Mouse (Mus musculus) spleen, adult 18-20 months (tissue): ENCODE results near the gene Olfr1370.
"Not testable (repeated sequence)": the region's sequence is repeated elsewhere in the genome, so short reads cannot be mapped to it uniquely, and the experiment has no call there.

Experiments
- DNase-seq, 2 experiments: peaks; one replicate each; pipeline ENCODE4 v3.0.0; 2022; ENCODE audit warnings: mixed read lengths in 2 of 2

Gene Olfr1370

DNA sequence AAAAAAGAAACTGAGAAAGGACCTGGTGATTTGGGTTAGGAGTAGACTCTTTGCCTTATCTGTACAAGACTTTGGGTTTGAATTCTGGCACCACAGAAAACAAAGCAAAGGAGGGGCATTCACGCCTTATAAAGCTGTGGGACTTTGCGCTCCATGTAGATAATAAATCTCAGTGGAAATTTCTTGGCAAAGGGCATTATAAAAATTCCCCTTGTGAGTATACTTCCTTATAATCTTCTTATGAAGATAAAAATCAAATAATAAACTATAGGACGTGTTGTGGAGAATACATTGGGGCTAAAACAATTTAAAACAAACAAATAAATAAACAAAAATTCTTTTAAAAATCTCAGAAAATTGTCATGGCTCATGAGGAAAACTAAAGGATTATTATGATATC, at the start of gene Olfr1370:
Olfr1370 (minus strand) TSS at position 101 of the 400 bp plus-strand sequence.
- no peak for DNase-seq

- DNase-seq = no peak
Measured at GRCm38 (mm10) chr13:21114121-21114520, 39.4 kb upstream of the Olfr1370 start.

- not testable (repeated sequence) for DNase-seq
Measured at GRCm38 (mm10) chr13:21111183-21111582, 36.4 kb upstream of the Olfr1370 start, which contains the start of gene Olfr1369-ps1. Gene Olfr1369-ps1 (plus strand): TSS chr13:21111483.

- no peak for DNase-seq
Measured at GRCm38 (mm10) chr13:21110441-21110840, 35.7 kb upstream of the Olfr1370 start.

DNA sequence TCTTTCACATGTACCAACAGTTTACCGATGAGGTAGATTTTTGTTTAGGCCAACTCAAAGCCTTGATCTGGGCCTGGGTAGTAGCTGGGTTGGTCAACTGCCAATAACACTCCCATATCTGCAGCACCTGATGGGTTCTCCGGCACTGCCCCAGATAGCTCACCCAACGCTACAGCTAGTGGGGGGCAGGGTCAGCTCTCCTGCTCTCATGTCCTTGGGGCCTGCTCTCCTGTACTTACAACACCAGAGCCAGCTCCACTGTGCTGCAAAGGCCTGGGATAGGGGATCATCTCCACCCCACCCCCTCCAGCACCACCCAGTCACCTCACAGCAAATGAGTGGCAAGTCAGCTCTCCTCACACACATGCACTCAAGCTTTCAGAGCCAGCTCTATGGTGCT, 35.0 kb upstream of the Olfr1370 start:
- DNase-seq = no peak

DNA sequence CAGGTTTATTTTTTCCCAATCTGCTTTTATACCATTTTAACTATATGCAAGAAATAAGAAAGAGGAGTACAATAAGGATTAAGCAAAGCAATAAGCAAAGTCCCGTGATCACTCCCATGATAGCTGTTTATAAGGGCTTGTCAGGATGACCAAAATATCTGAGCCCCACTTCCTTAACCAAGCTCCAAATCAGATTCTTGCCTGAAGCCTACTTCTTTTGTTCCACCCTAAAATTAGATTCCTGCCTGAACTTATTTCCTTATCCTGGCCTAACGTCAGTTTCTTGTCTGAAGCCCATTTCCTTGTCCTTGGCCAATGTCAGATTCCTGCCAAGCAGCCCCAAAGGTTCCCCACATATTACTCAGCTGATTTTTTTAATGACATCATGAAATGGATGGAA, 7.9 kb upstream of the Olfr1370 start:
- no peak for DNase-seq

DNA sequence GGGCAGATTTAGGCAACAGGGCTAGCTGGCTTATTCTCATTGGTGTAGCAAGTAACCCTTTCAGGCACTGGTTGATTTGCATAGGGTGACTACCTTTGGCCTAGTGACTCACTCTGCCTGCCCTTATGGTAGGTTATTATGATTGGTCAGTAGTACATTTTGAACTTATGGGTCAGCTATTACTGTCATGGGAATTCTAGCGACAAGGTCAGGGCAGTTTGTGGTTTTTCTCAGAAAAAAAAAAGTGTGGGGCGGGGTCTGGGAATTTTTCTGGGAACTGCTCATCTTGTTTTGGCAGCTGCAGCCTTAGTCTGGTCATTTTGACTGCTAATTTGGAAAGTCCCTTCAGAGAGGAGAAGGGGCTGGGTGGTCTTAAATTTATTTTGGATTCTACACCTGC, 8.7 kb downstream of the Olfr1370 start:
- no peak for DNase-seq

GRCm38 (mm10) chr13:21050118-21050517, 24.6 kb downstream of the Olfr1370 start:
- no peak for DNase-seq

DNA sequence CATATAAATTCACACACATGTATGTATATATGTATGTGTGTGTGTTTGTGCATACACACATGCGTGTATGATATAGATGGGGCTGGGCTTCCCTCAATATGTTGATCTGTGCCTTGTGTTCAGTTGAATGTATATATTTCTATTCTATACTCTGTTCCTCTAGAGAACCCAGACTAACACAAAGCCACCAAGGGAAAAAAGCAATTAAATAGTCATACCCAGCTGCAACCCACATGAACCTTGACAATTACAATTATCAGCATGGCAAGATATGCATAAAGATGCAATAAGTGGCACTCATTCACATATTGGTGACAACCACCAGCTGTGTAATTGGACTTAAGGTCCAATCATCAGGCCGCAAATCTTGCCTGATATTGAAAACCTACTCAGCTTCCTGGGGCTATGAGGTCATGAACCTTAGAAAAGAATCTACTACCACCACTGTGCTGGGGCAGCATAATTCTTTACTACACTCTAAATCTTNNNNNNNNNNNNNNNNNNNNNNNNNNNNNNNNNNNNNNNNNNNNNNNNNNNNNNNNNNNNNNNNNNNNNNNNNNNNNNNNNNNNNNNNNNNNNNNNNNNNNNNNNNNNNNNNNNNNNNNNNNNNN, 34.1 kb downstream of the Olfr1370 start:
- DNase-seq = no peak

- DNase-seq = no peak
Measured at GRCm38 (mm10) chr13:21035981-21036380, 38.8 kb downstream of the Olfr1370 start.

- DNase-seq = no peak
Measured at GRCm38 (mm10) chr13:21035011-21035410, 39.7 kb downstream of the Olfr1370 start.

GRCm38 (mm10) chr13:21033176-21033575, 41.6 kb downstream of the Olfr1370 start:
- DNase-seq = no peak

DNA sequence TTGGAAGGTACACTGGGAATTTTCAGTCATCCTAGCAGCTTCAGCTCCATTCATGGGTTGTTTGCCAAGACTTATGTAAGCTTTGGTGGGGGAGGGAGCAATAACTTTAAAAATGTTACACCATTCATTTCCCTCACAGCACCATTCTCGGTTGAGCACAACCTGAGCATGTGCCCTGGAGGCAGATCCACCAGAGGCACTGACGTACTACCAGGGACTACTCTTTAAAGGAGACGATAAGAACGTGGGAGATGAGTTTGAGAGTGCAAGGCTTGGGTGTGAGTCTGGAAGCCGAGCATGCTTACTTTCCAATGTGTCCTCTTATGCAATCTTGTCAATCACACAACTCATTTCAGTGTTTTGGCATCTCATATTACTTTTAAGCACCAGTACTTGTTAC, 49.9 kb downstream of the Olfr1370 start:
- no peak for DNase-seq
